ENCODE assay signal across 29 mouse cellular contexts in the genomic region with DNA sequence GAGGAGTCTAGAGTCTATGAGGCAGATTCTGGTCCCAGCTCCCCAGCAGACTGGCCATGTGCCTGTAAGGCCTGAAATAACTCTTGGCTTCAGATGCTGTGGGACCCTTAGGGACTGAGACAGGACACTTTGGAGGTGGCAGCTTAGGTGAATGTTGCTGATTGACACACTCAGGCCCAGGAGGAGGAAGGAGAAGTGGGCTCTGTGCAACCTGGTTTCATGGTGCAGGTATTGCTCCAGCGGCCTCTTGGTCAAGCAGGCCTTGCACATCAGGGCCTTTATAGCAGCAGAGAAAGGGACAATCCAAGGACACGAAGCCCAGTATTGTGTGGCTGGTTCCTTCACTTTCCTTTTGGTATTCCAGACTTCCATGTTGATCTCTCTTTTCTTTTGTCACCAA. TPM values are rescaled to one million over a fixed set of nuclear protein-coding genes. Genes with fewer than 3 reads are reported as not detected.
"Had no signal": no experiment of that assay in that cellular context is flagged by ENCODE, and none has a peak within 500 bp of the region (broad histone marks: within the 10 kb centered on the region; RNA-seq: fewer than 3 reads in every experiment).

No protein-coding gene starts in this region.

- H3K27ac ChIP-seq: kidney, postnatal 0 days; layer of hippocampus, adult 2 months; limb, embryonic 10.5 days; limb, embryonic 13.5 days; liver, embryonic 14.5 days; neural tube, embryonic 13.5 days had no signal

- ATAC-seq: intestine, postnatal 0 days had no signal

- DNase-seq: kidney, adult 2 months; kidney, postnatal 25 days; layer of hippocampus, adult 9-11 months; lung, adult 2 months; lung, postnatal 14 days; lung, postnatal 4 days; midbrain, embryonic 14.5 days; right cerebral cortex, postnatal 4 days; thymus, adult 18-20 months; thymus, postnatal 36 days had no signal

- H3K9ac ChIP-seq: limb, embryonic 13.5 days; liver, embryonic 14.5 days; neural tube, embryonic 13.5 days had no signal

- H3K4me2 ChIP-seq: limb, embryonic 13.5 days; midbrain, embryonic 11.5 days; neural tube, embryonic 13.5 days had no signal

- H3K9me3 ChIP-seq: limb, embryonic 10.5 days; limb, embryonic 13.5 days; neural tube, embryonic 13.5 days had no signal

- H3K36me3 ChIP-seq: limb, embryonic 10.5 days; limb, embryonic 13.5 days; neural tube, embryonic 13.5 days had no signal

- H3K4me3 ChIP-seq: layer of hippocampus, adult 2 months; limb, embryonic 10.5 days; limb, embryonic 13.5 days; neural tube, embryonic 13.5 days had no signal

- H3K4me1 ChIP-seq: limb, embryonic 10.5 days had no signal

- H3K27me3 ChIP-seq: limb, embryonic 13.5 days; neural tube, embryonic 13.5 days had no signal

RNA-seq across cellular contexts. Expression of a gene that starts 4.9 kb away (rescaled TPM):
- total RNA-seq: layer of hippocampus, adult 2 months; layer of hippocampus, postnatal 25 days; left cerebral cortex, postnatal 25 days; liver, adult 2 months; midbrain, postnatal 0 days had no signal
- polyA plus RNA-seq: kidney, adult 2 months; kidney, embryonic 14.5 days; limb, embryonic 10.5 days; midbrain, embryonic 14.5 days; testis, adult 2 months; urinary bladder, adult 2 months had no signal

RNA-seq across cellular contexts. Expression of a gene that starts 42.3 kb away (rescaled TPM):
- total RNA-seq: liver, adult 2 months; megakaryocyte-erythroid progenitor cell, adult 5-6 weeks; midbrain, postnatal 0 days had no signal
- polyA plus RNA-seq: intestine, embryonic 14.5 days; large intestine, adult 2 months; limb, embryonic 10.5 days; liver, adult 2 months; liver, embryonic 14.5 days; lung, adult 2 months; lung, embryonic 16.5 days; midbrain, embryonic 11.5 days; midbrain, embryonic 14.5 days; midbrain, postnatal 0 days; neural tube, embryonic 13.5 days had no signal
